Mouse (Mus musculus) liver, embryonic 15.5 days (tissue): ENCODE data around the gene Olfr750. TPM values are rescaled to one million over a fixed set of nuclear protein-coding genes. Genes with fewer than 3 reads are reported as not detected.
A peak's percentile ranks its signal among the peaks of the same experiment; 100 is the strongest.
"Not testable (repeated sequence)": the region's sequence is repeated elsewhere in the genome, so short reads cannot be mapped to it uniquely, and the experiment has no call there.

Experiments
- ATAC-seq: fragments of 200-750 bp; cut with Nextera tagmentation; 2 replicates; pipeline ENCODE4 v1.8.0; 2017; ENCODE audit warnings: moderate number of reproducible peaks, mild to moderate bottlenecking, moderate library complexity; ENCODE audit not compliant: insufficient read depth
- H3K27ac ChIP-seq: fragments of 300-500 bp; sonication (generic); replicated peaks from 2 replicates; pipeline ENCODE4 v1.5.1; 2015; ENCODE audit warnings: mild to moderate bottlenecking, inconsistent platforms
- H3K27me3 ChIP-seq: fragments of 300-500 bp; sonication (generic); 2 replicates; pipeline ENCODE4 v1.6.1; 2015; ENCODE audit warnings: mild to moderate bottlenecking, inconsistent platforms
- H3K36me3 ChIP-seq: fragments of 300-500 bp; sonication (generic); replicated peaks from 2 replicates; pipeline ENCODE4 v1.6.1; 2015; ENCODE audit warnings: moderate library complexity, mild to moderate bottlenecking, inconsistent platforms
- H3K4me1 ChIP-seq: fragments of 300-500 bp; sonication (generic); replicated peaks from 2 replicates; pipeline ENCODE4 v1.6.1; 2015; ENCODE audit warnings: inconsistent platforms
- H3K4me2 ChIP-seq: fragments of 300-500 bp; sonication (generic); 2 replicates; pipeline ENCODE4 v1.6.1; 2015; ENCODE audit warnings: moderate library complexity, mild to moderate bottlenecking, inconsistent platforms
- H3K4me3 ChIP-seq: fragments of 300-500 bp; sonication (generic); replicated peaks from 2 replicates; pipeline ENCODE4 v1.5.1; 2015; ENCODE audit warnings: mild to moderate bottlenecking, inconsistent platforms
- H3K9ac ChIP-seq: fragments of 300-500 bp; sonication (generic); 2 replicates; pipeline ENCODE4 v1.6.1; 2015; ENCODE audit warnings: moderate library complexity, mild to moderate bottlenecking, inconsistent platforms
- H3K9me3 ChIP-seq: fragments of 300-500 bp; sonication (generic); replicated peaks from 2 replicates; pipeline ENCODE4 v1.6.1; 2016; ENCODE audit warnings: inconsistent platforms
- WGBS: fragments of 180-500 bp; shearing (Covaris S2); methylation state at CpG from one replicate; pipeline ENCODE4 v1.1.7; 2015; ENCODE audit warnings: mixed read lengths; ENCODE audit not compliant: insufficient replicate concordance; 5-methylcytosine and 5-hydroxymethylcytosine counted together
- polyA plus RNA-seq: library from polyadenylated mRNA; unstranded; fragments of >200 nt; fragmentation: Nextera tagmentation; extraction: Ambion mirVana; gene quantifications from 2 replicates; pipeline ENCODE4 v1.2.1, GENCODE M21; 2015

Olfr750 gene
- not detected in 2 replicates for polyA plus RNA-seq

DNA sequence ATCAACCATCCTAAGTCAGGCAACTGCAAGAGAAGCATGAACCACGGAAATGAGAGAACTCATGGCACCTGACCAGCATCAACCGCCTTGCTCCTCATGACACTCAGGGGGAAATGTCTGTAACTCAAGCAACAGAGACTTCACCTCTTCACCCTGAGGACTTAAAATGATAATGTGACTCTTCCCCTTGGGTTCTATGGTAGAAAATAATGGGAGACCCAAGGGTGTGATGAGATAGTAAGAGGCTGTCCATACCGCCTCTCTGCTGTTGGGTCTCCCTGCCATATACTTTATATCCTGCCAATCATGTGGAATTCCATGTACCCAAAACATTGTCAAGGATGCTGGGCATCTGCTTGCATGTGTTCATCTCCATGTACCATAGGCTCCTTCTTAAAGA is at the start of gene Olfr750:
Olfr750 (minus strand) TSS at position 101 of the 400 bp plus-strand sequence.
- WGBS: 68% methylated on average over 3 of the region's 3 CpGs
- no peak for ATAC-seq

GRCm38 (mm10) chr14:51113916-51114560 is 39.8 kb upstream of the Olfr750 start, which contains the start of gene Eddm3b:
Eddm3b (plus strand) TSS chr14:51114426.
- 64% methylated on average over 12 of the region's 12 CpGs for WGBS
- Histone ChIP-seq H3K36me3 (no peaks in the 10 kb centered on the region), H3K4me3 (no peak within 1 kb of the TSS), H3K27me3 (no peaks in the 10 kb centered on the region), H3K9me3 (no peaks in the 10 kb centered on the region), H3K4me2 (no peak within 1 kb of the TSS), H3K27ac (no peak within 1 kb of the TSS), H3K9ac (no peak within 1 kb of the TSS), H3K4me1 (peaks cover 6% of the 10 kb centered on the region; the same call in 1 of the 2 replicates)
- no peak for ATAC-seq

More for the DNA sequence above, at the start of gene Olfr750:
- Histone ChIP-seq H3K4me1 (no peaks in the 10 kb centered on the region), H3K4me3 (no peak within 1 kb of the TSS), H3K9me3 (no peaks in the 10 kb centered on the region), H3K36me3 (no peaks in the 10 kb centered on the region), H3K27ac (no peak within 1 kb of the TSS), H3K27me3 (peaks cover 11% of the 10 kb centered on the region), H3K9ac (no peak within 1 kb of the TSS), H3K4me2 (no peak within 1 kb of the TSS)

DNA sequence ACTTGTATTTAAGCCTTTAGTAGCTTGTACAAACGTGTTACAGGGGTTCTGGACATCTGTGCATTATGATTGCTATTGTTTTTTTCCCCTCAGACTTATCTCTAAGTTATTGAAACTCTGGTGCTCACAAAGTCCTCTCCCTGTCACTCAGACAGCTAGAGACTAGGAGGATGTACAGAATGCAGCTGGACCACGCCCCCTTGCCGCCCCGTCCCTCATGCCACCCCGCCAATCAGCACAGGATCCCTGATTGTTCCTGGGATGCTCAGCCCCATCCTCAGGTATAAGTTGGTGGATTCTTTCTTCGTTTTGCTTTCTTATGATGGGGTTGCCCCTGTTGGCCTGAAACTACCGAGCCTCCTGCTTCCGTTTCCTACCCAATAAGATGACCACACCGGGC is 39.2 kb upstream of the Olfr750 start:
- Histone ChIP-seq H3K9ac (no peak overlapping the region), H3K4me3 (no peak overlapping the region), H3K9me3 (no peaks in the 10 kb centered on the region), H3K4me2 (no peak overlapping the region), H3K4me1 (peaks cover 6% of the 10 kb centered on the region; the same call in 1 of the 2 replicates), H3K27me3 (no peaks in the 10 kb centered on the region), H3K27ac (no peak overlapping the region), H3K36me3 (no peaks in the 10 kb centered on the region)
- WGBS: 46% methylated on average over 9 of the region's 9 CpGs
- no peak for ATAC-seq

- Histone ChIP-seq H3K4me2 (no peak overlapping the region), H3K9ac (no peak overlapping the region), H3K27me3 (no peaks in the 10 kb centered on the region), H3K4me3 (no peak overlapping the region), H3K9me3 (no peaks in the 10 kb centered on the region), H3K4me1 (peaks cover 6% of the 10 kb centered on the region; the same call in 1 of the 2 replicates), H3K36me3 (no peaks in the 10 kb centered on the region), H3K27ac (no peak overlapping the region)
- 56% methylated on average over 3 of the region's 3 CpGs for WGBS
- ATAC-seq: no peak
These were observed 37.7 kb upstream of the Olfr750 start for GRCm38 (mm10) chr14:51111966-51112365.

GRCm38 (mm10) chr14:51106449-51106967 is 32.3 kb upstream of the Olfr750 start:
- H3K36me3 ChIP-seq: no peaks in the 10 kb centered on the region
- no peak overlapping the region for H3K4me3 ChIP-seq
- H3K27me3 ChIP-seq: no peaks in the 10 kb centered on the region
- peaks cover 21% of the 10 kb centered on the region for H3K4me1 ChIP-seq
- H3K27ac ChIP-seq: no peak overlapping the region
- no peaks in the 10 kb centered on the region for H3K9me3 ChIP-seq
- no peak for ATAC-seq
- no peak overlapping the region for H3K4me2 ChIP-seq
- no peak overlapping the region for H3K9ac ChIP-seq

DNA sequence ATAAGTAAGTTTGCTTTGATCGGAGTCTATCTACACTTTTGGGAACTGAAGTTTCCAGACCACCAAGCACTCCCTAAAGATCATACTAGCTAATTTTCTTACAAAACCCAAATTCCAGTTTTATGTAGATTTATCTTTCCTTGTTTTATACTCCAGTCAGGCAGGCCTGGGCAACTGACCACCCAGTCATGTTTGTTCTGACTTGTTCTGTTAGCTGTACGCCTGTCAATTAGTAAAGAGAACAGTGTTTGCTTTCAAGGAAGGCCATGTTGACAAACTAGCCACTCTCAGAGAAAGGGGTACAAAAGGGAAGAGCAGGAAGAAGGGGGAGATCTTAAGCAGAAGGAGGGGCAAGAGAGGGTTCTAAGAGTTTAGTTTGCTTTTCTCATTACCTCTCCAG is 30.1 kb upstream of the Olfr750 start:
- Histone ChIP-seq H3K27me3 (no peaks in the 10 kb centered on the region), H3K4me3 (no peak overlapping the region), H3K4me2 (no peak overlapping the region), H3K9ac (no peak overlapping the region), H3K36me3 (no peaks in the 10 kb centered on the region), H3K27ac (no peak overlapping the region), H3K4me1 (peaks cover 21% of the 10 kb centered on the region), H3K9me3 (no peaks in the 10 kb centered on the region)
- 69% methylated on average over 2 of the region's 2 CpGs for WGBS
- no peak for ATAC-seq

GRCm38 (mm10) chr14:51103217-51103616 is 29.0 kb upstream of the Olfr750 start:
- Histone ChIP-seq H3K4me2 (no peak overlapping the region), H3K9me3 (no peaks in the 10 kb centered on the region), H3K4me1 (peaks cover 24% of the 10 kb centered on the region), H3K27me3 (no peaks in the 10 kb centered on the region), H3K4me3 (no peak overlapping the region), H3K9ac (no peak overlapping the region), H3K36me3 (no peaks in the 10 kb centered on the region), H3K27ac (no peak overlapping the region)
- no peak; the same call in 1 of the 2 replicates for ATAC-seq
- WGBS: 70% methylated on average over 3 of the region's 3 CpGs

GRCm38 (mm10) chr14:51101284-51101683 is 27.0 kb upstream of the Olfr750 start:
- H3K9ac ChIP-seq: no peak overlapping the region

DNA sequence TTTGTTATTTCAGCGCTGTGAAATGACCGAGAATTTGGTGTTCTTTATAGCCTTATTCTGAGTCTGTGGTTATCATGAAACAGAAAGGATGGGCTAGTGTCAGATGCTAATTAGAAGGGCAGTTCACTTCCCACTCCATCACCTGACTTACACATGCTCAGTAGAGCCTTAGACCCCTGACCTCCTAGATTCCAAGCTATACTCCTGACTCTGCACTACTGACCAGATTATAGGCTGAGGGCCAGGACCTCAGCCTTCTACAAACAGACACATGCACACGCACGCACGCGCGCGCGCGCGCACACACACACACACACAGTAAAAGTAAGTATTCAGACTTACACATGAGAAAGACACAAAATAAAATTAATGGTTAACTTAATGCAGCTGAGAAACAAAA is 24.7 kb upstream of the Olfr750 start:
- no peak for ATAC-seq
- Histone ChIP-seq H3K27me3 (no peaks in the 10 kb centered on the region), H3K9ac (no peak overlapping the region), H3K27ac (no peak overlapping the region), H3K9me3 (no peaks in the 10 kb centered on the region), H3K4me1 (peaks cover 27% of the 10 kb centered on the region), H3K36me3 (no peaks in the 10 kb centered on the region), H3K4me3 (no peak overlapping the region), H3K4me2 (no peak overlapping the region)
- WGBS: 90% methylated on average over 11 of the region's 11 CpGs

More at GRCm38 (mm10) chr14:51101284-51101683, 27.0 kb upstream of the Olfr750 start:
- 64% methylated on average over 9 of the region's 9 CpGs for WGBS
- H3K4me1 ChIP-seq: peaks cover 18% of the 10 kb centered on the region
- H3K4me2 ChIP-seq: no peak overlapping the region
- H3K36me3 ChIP-seq: no peaks in the 10 kb centered on the region
- no peaks in the 10 kb centered on the region for H3K9me3 ChIP-seq
- no peak overlapping the region for H3K27ac ChIP-seq
- no peaks in the 10 kb centered on the region for H3K27me3 ChIP-seq
- no peak for ATAC-seq
- H3K4me3 ChIP-seq: no peak overlapping the region

GRCm38 (mm10) chr14:51098300-51098699 is 24.1 kb upstream of the Olfr750 start:
- H3K4me3 ChIP-seq, H3K4me2 ChIP-seq, H3K9me3 ChIP-seq: not testable (repeated sequence)

GRCm38 (mm10) chr14:51095736-51096524 is 21.7 kb upstream of the Olfr750 start:
- H3K27me3 ChIP-seq: peaks cover 4% of the 10 kb centered on the region; the same call in 1 of the 2 replicates
- H3K9ac ChIP-seq: no peak overlapping the region
- WGBS: 44% methylated on average over 9 of the region's 9 CpGs
- peak; percentile 53; the same call in 1 of the 2 replicates for ATAC-seq
- H3K4me1 ChIP-seq: peaks cover 49% of the 10 kb centered on the region
- no peaks in the 10 kb centered on the region for H3K36me3 ChIP-seq
- H3K9me3 ChIP-seq: no peaks in the 10 kb centered on the region
- H3K4me2 ChIP-seq: peak overlapping the region; percentile 15
- H3K27ac ChIP-seq: no peak overlapping the region
- H3K4me3 ChIP-seq: no peak overlapping the region

More at GRCm38 (mm10) chr14:51098300-51098699, 24.1 kb upstream of the Olfr750 start:
- H3K4me1 ChIP-seq: peaks cover 34% of the 10 kb centered on the region
- H3K9ac ChIP-seq, H3K27me3 ChIP-seq, H3K27ac ChIP-seq, H3K36me3 ChIP-seq, ATAC-seq: not testable (repeated sequence)
- 34% methylated on average over 1 of the region's 1 CpGs for WGBS
